Mouse (Mus musculus) urinary bladder, postnatal 36 days (tissue): ENCODE data around the gene Hps3.
"Not testable (repeated sequence)": the region's sequence is repeated elsewhere in the genome, so short reads cannot be mapped to it uniquely, and the experiment has no call there.

Source experiments
- DNase-seq, 2 experiments: peaks; one replicate each; pipeline ENCODE4 v3.0.0; 2022; ENCODE audit warnings: low spot score in 2 of 2, mixed read lengths in 1 of 2

Gene Hps3

GRCm38 (mm10) chr3:19949401-19949800, 85.7 kb downstream of the Hps3 start:
- not testable (repeated sequence) for DNase-seq

DNA sequence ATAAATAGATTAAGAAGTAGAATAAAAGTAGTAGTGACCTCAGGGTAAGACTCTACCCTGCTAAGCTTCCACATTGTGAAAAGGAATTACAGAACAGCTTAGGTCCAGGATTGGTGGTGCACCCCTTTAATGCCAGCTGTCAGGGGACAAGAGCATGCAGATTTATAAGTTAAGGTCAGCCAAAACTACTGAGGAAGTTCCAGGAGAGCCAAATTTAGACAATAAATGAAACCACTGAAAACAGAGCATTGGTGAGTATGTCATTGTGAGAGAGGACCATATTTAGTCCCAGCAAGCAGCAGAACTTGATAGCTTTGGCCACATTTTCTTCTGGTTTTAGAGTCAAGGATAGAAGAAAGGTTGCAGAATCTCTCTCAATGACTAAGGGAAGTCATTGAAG, 86.6 kb downstream of the Hps3 start:
- no peak for DNase-seq
